Comparison of ENCODE assay signal across 27 mouse cellular contexts in genomic region chr11:16268396-16268795, GRCm38 (mm10). TPM values are rescaled to one million over a fixed set of nuclear protein-coding genes. Genes with fewer than 3 reads are reported as not detected.
"Had no signal": no experiment of that assay in that cellular context is flagged by ENCODE, and none has a peak within 500 bp of the region (broad histone marks: within the 10 kb centered on the region; RNA-seq: fewer than 3 reads in every experiment).

No protein-coding gene starts in this region.

- H3K36me3 ChIP-seq: heart, embryonic 13.5 days; heart, embryonic 15.5 days; hindbrain, embryonic 10.5 days; hindbrain, embryonic 12.5 days; intestine, embryonic 15.5 days; limb, embryonic 13.5 days; liver, embryonic 13.5 days; liver, embryonic 15.5 days had no signal

- H3K4me3 ChIP-seq: heart, adult 2 months; heart, embryonic 13.5 days; heart, embryonic 15.5 days; hindbrain, embryonic 10.5 days; hindbrain, embryonic 12.5 days; intestine, embryonic 15.5 days; layer of hippocampus, adult 2 months; left cerebral cortex, adult 2 months; limb, embryonic 13.5 days; liver, embryonic 13.5 days; liver, embryonic 15.5 days had no signal

- DNase-seq: gastrocnemius, postnatal 25 days; heart, adult 11 months; heart, adult 2 months; heart, postnatal 4 days; kidney, adult 18-20 months; kidney, adult 8-10 months; kidney, postnatal 10 days; kidney, postnatal 25 days; kidney, postnatal 4 days; liver; liver, embryonic 13.5 days had no signal

- H3K9ac ChIP-seq: heart, embryonic 13.5 days; heart, embryonic 15.5 days; hindbrain, embryonic 12.5 days; hindbrain, embryonic 14.5 days; intestine, embryonic 15.5 days; limb, embryonic 13.5 days; liver, embryonic 13.5 days; liver, embryonic 15.5 days had no signal

- H3K9me3 ChIP-seq: heart, embryonic 13.5 days; heart, embryonic 15.5 days; hindbrain, embryonic 10.5 days; hindbrain, embryonic 12.5 days; intestine, embryonic 15.5 days; limb, embryonic 13.5 days; liver, embryonic 13.5 days; liver, embryonic 15.5 days had no signal

- H3K27ac ChIP-seq: heart, adult 2 months; heart, embryonic 13.5 days; heart, embryonic 15.5 days; hindbrain, embryonic 10.5 days; hindbrain, embryonic 12.5 days; hindbrain, embryonic 14.5 days; intestine, embryonic 15.5 days; layer of hippocampus, adult 2 months; left cerebral cortex, adult 2 months; limb, embryonic 13.5 days; liver, embryonic 13.5 days; liver, embryonic 15.5 days had no signal

- H3K4me1 ChIP-seq: heart, embryonic 13.5 days; heart, embryonic 15.5 days; hindbrain, embryonic 10.5 days; hindbrain, embryonic 12.5 days; intestine, embryonic 15.5 days; limb, embryonic 13.5 days; liver, embryonic 13.5 days; liver, embryonic 15.5 days had no signal

- H3K27me3 ChIP-seq: heart, embryonic 13.5 days; heart, embryonic 15.5 days; hindbrain, embryonic 12.5 days; intestine, embryonic 15.5 days; limb, embryonic 13.5 days; liver, embryonic 13.5 days; liver, embryonic 15.5 days had no signal

- H3K4me2 ChIP-seq: heart, embryonic 11.5 days; heart, embryonic 13.5 days; heart, embryonic 15.5 days; hindbrain, embryonic 12.5 days; hindbrain, embryonic 14.5 days; intestine, embryonic 15.5 days; limb, embryonic 13.5 days; liver, embryonic 11.5 days; liver, embryonic 13.5 days; liver, embryonic 15.5 days had no signal

- ATAC-seq: hindbrain, embryonic 16.5 days; inflammation-experienced regulatory T-cells, adult 6 months; intestine, embryonic 15.5 days; intestine, postnatal 0 days had no signal

RNA-seq across cellular contexts. Expression of gene Vstm2a, which starts 10.9 kb away (rescaled TPM):
- total RNA-seq: gastrocnemius, adult 8-10 months; heart, adult 2 months had no signal
- polyA plus RNA-seq: heart, adult 2 months; inflammation-experienced regulatory T-cells, adult 6 months had no signal
